Mouse (Mus musculus): Measurements from ENCODE around the gene Slc35e3. TPM values are rescaled to one million over a fixed set of nuclear protein-coding genes. Genes with fewer than 3 reads are reported as not detected.

Gene Slc35e3
- 18.0 and 28.0 TPM in 2 replicates for polyA plus RNA-seq (2012; rRNA removed)

GRCm38 (mm10) chr10:117746297-117746883, at the start of gene Slc35e3:
Gene Slc35e3, minus strand, starts transcription at chr10:117746365.

DNA sequence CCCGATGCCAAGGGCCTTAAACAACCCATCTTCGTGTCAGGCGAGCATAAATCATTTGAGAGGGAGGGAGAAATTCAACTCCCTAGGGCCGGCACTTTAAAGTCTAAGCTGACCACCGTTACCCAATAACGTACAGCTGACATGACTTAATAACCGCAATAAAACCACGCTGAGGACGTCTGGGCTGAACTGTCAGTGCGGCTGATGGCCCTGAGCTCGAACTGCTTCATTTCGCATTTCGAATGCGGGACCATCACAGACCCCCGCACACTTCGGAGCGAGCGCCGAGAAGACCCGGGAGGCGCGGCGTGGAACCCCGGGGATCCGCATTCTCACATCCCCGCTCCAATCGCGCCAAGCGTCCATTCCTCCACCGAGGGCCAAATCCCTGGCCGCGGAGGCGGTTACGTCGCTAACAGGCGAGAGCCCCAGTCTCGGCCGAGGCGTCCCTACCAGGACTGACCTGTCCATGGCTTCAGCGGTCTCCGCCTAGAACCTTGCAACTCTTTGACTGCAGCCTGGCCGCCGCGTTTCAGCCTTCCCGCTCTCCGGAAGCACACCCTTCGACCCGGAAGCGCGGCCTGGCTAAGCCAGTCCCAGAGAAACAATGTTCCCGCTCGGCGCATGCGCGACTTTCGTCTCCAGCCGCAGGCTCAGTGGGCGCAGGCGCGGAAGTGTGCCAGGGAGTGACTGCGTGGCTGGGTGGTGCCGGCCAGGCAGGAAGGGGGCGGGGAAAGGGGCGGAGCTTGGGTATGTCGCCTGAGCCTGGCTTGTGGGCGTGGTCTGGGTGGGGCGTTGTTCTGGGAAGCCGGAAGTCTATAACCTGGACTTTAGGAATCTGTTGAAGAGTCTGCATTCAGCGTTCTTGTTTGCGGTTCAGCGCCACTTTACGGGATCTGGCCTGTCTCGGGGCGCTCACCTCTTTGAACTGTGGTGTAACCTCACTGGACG, 46.3 kb upstream of the Slc35e3 start, which contains the start of gene Nup107:
Gene Nup107, minus strand, starts transcription at position 565 of the 951 bp plus-strand sequence.

GRCm38 (mm10) chr10:117710604-117711141, 35.5 kb downstream of the Slc35e3 start, which contains the start of gene Mdm2:
Gene Mdm2, minus strand, starts transcription at chr10:117710758.

Other genes starting within 250 kb of the Slc35e3 start
- gene Cpm, start 116.9 kb downstream of the Slc35e3 start, polyA plus RNA-seq (2012; rRNA removed), result 2.6 and 9.7 TPM in 2 replicates
- gene Mdm2, start 35.6 kb downstream of the Slc35e3 start, polyA plus RNA-seq (2012; rRNA removed), result 82.8 and 148 TPM in 2 replicates
- 66.1 and 90.0 TPM in 2 replicates for gene Nup107, start 46.3 kb upstream of the Slc35e3 start, polyA plus RNA-seq (2012; rRNA removed)
- gene Rap1b, start 99.7 kb upstream of the Slc35e3 start, polyA plus RNA-seq (2012; rRNA removed), result 48.6 and 98.4 TPM in 2 replicates

Data from central nervous system, embryonic 11.5 days (tissue).